Mouse (Mus musculus): Measurements from ENCODE around the gene Cxcl3.

- TF ChIP-seq CTCF (IDR thresholded peaks at IDR 0.05; ENCODE audit: extremely low read depth, insufficient read depth, low read length) (no peak), POLR2A (IDR thresholded peaks at IDR 0.05; ENCODE audit: extremely low read depth, insufficient read depth, low read length) (no peak)
These were observed 18.7 kb downstream of the Cxcl3 start for GRCm38 (mm10) chr5:90804574-90804973.

Measured in cortical plate, adult 2 months (tissue).